In the genomic region with DNA sequence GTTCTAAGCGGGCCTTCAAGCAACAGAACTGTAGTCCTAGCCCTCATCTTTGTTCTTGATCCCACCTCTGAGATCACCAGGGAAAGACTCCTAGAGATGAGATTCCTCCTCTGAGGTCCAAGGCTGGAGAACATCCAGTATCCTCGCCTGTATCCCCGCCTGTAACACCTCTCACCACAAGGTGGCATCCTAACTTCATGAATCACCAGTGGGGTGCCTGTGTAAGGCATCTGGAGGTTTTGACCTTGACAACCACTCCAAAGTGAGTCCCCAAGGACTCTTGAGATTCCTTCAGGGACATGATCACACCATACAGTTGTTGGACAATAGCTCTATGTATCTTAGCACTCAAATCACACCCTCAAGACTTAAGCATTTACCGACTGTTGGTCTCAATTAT, we compare ENCODE assay signal across 8 mouse cellular contexts. TPM values are rescaled to one million over a fixed set of nuclear protein-coding genes. Genes with fewer than 3 reads are reported as not detected.
DNase-seq lines count a peak whose midpoint lies in the region; ATAC-seq and TF ChIP-seq lines count a peak whose summit lies in the region.

No protein-coding gene starts in this region.

- TF ChIP-seq EP300 in liver, postnatal 0 days (IDR thresholded peaks at IDR 0.05; ENCODE audit: low read depth) = no peak

- WGBS in embryonic facial prominence, embryonic 14.5 days = 21% methylated on average over 4 of the region's 4 CpGs
- WGBS in heart, embryonic 15.5 days = 18% methylated on average over 4 of the region's 4 CpGs
- 25% methylated on average over 4 of the region's 4 CpGs for whole genome bisulfite sequencing in liver, postnatal 0 days (ENCODE audit: insufficient replicate concordance)

- peaks cover 27% of the 10 kb centered on the region for H3K36me3 ChIP-seq in G1E (replicated peaks)
- H3K36me3 ChIP-seq in embryonic facial prominence, embryonic 14.5 days (ENCODE audit: control insufficient read depth, insufficient read depth, low read length) = no peaks in the 10 kb centered on the region
- H3K36me3 ChIP-seq in heart, embryonic 15.5 days = no peaks in the 10 kb centered on the region
- H3K36me3 ChIP-seq in liver, postnatal 0 days (replicated peaks; ENCODE audit: insufficient read depth, low read length) = no peaks in the 10 kb centered on the region

- ATAC-seq in G1E (ENCODE audit: extremely low read depth, insufficient number of reproducible peaks, low FRiP score, poor library complexity, severe bottlenecking) = peak; percentile 62
- ATAC-seq in embryonic facial prominence, embryonic 14.5 days (ENCODE audit: low read depth) = 0 out of 2 replicates have a peak, but pooled peaks have one; percentile 78
- ATAC-seq in heart, embryonic 15.5 days (replicated peaks; ENCODE audit: insufficient number of reproducible peaks, insufficient read depth, low FRiP score, low read depth) = peak; percentile 47; the same call in 1 of the 2 replicates
- peak; percentile 72 for ATAC-seq in liver, postnatal 0 days

- H3K9ac ChIP-seq in embryonic facial prominence, embryonic 14.5 days (ENCODE audit: low read depth, low read length) = no peak overlapping the region
- no peak overlapping the region for H3K9ac ChIP-seq in heart, embryonic 15.5 days
- no peak overlapping the region for H3K9ac ChIP-seq in liver, postnatal 0 days (replicated peaks)

- TF ChIP-seq CTCF in G1E (IDR thresholded peaks at IDR 0.05; ENCODE audit: low read depth, low read length) = peak; percentile 50
- TF ChIP-seq CTCF in liver, postnatal 0 days (IDR thresholded peaks at IDR 0.05; ENCODE audit: low read depth) = peak; percentile 93

- peak; percentile 71 for DNase-seq in G1E (ENCODE audit: low spot score)
- peak; percentile 84 for DNase-seq in brain, adult 2 months (ENCODE audit: low read depth, low spot score)
- DNase-seq in embryonic facial prominence, embryonic 14.5 days (ENCODE audit: low spot score) = peak; percentile 76
- DNase-seq in kidney, postnatal 14 days = peak; percentile 76
- DNase-seq in liver, postnatal 0 days = peak; percentile 73
- peak; percentile 16 for DNase-seq in ovary, postnatal 10 days (ENCODE audit: low spot score)
- peak; percentile 70 for DNase-seq in thymus, postnatal 14 days

- H3K4me1 ChIP-seq in G1E (ENCODE audit: insufficient read depth, low read depth, low read length) = peaks cover 3% of the 10 kb centered on the region; the same call in 1 of the 2 replicates
- no peaks in the 10 kb centered on the region for H3K4me1 ChIP-seq in embryonic facial prominence, embryonic 14.5 days (ENCODE audit: control insufficient read depth, insufficient read depth, low read length)
- no peaks in the 10 kb centered on the region for H3K4me1 ChIP-seq in heart, embryonic 15.5 days (replicated peaks)
- no peaks in the 10 kb centered on the region for H3K4me1 ChIP-seq in liver, postnatal 0 days (ENCODE audit: insufficient read depth)

- H3K9me3 ChIP-seq in G1E (replicated peaks) = no peaks in the 10 kb centered on the region
- H3K9me3 ChIP-seq in embryonic facial prominence, embryonic 14.5 days (ENCODE audit: control insufficient read depth, low read length) = no peaks in the 10 kb centered on the region
- no peaks in the 10 kb centered on the region for H3K9me3 ChIP-seq in heart, embryonic 15.5 days (replicated peaks)
- H3K9me3 ChIP-seq in liver, postnatal 0 days (ENCODE audit: low read length) = no peaks in the 10 kb centered on the region

- H3K4me3 ChIP-seq in G1E (ENCODE audit: low read depth, low read length) = no peak overlapping the region
- no peak overlapping the region for H3K4me3 ChIP-seq in embryonic facial prominence, embryonic 14.5 days (ENCODE audit: low read depth, low read length)
- no peak overlapping the region for H3K4me3 ChIP-seq in heart, embryonic 15.5 days
- no peak overlapping the region for H3K4me3 ChIP-seq in liver, postnatal 0 days (ENCODE audit: low read depth, low read length)

- H3K27me3 ChIP-seq in G1E (ENCODE audit: insufficient read depth, low read length) = peaks cover 5% of the 10 kb centered on the region; the same call in 1 of the 2 replicates
- no peaks in the 10 kb centered on the region for H3K27me3 ChIP-seq in embryonic facial prominence, embryonic 14.5 days (replicated peaks; ENCODE audit: control insufficient read depth, insufficient read depth, low read length)
- no peaks in the 10 kb centered on the region for H3K27me3 ChIP-seq in heart, embryonic 15.5 days
- H3K27me3 ChIP-seq in liver, postnatal 0 days (ENCODE audit: insufficient read depth, low read length) = no peaks in the 10 kb centered on the region

- H3K4me2 ChIP-seq in embryonic facial prominence, embryonic 14.5 days (ENCODE audit: low read depth, low read length) = no peak overlapping the region
- no peak overlapping the region for H3K4me2 ChIP-seq in heart, embryonic 15.5 days
- no peak overlapping the region for H3K4me2 ChIP-seq in liver, postnatal 0 days (ENCODE audit: low read depth, low read length)

- no peak overlapping the region for H3K27ac ChIP-seq in embryonic facial prominence, embryonic 14.5 days (replicated peaks; ENCODE audit: low read depth, low read length)
- no peak overlapping the region for H3K27ac ChIP-seq in heart, embryonic 15.5 days
- H3K27ac ChIP-seq in liver, postnatal 0 days (ENCODE audit: low read depth) = no peak overlapping the region

RNA-seq across cellular contexts. Expression of gene Abat, which starts 19.0 kb away (rescaled TPM):
- not detected in 2 replicates for total RNA-seq in G1E (2014; fragmentation: Nextera tagmentation)
- total RNA-seq in G1E (2017) = 0.11 and 0.12 TPM in 2 replicates
- not detected in 2 replicates for polyA plus RNA-seq in G1E (2012)
- polyA plus RNA-seq in embryonic facial prominence, embryonic 14.5 days (2014; fragmentation: Nextera tagmentation; extraction: Ambion mirVana) = 18.0 and 20.6 TPM in 2 replicates
- polyA plus RNA-seq in heart, embryonic 15.5 days (2015; fragmentation: Nextera tagmentation; extraction: Ambion mirVana) = 25.7 and 33.8 TPM in 2 replicates
- 37.8 and 39.1 TPM in 2 replicates for polyA plus RNA-seq in liver, postnatal 0 days (2015; fragmentation: Nextera tagmentation; extraction: Ambion mirVana)

RNA-seq across cellular contexts. Expression of gene Mettl22, which starts 23.7 kb away (rescaled TPM):
- total RNA-seq in G1E (2014; fragmentation: Nextera tagmentation) = 44.5 and 50.3 TPM in 2 replicates
- 10.8 and 17.2 TPM in 2 replicates for total RNA-seq in G1E (2017)
- polyA plus RNA-seq in G1E (2012) = 31.8 and 35.2 TPM in 2 replicates
- polyA plus RNA-seq in embryonic facial prominence, embryonic 14.5 days (2014; fragmentation: Nextera tagmentation; extraction: Ambion mirVana) = 27.2 and 28.6 TPM in 2 replicates
- polyA plus RNA-seq in heart, embryonic 15.5 days (2015; fragmentation: Nextera tagmentation; extraction: Ambion mirVana) = 37.9 TPM in 2 replicates
- polyA plus RNA-seq in liver, postnatal 0 days (2015; fragmentation: Nextera tagmentation; extraction: Ambion mirVana) = 6.6 and 6.7 TPM in 2 replicates

Comparison
In these comparisons a context has a peak if more than half of its experiments do, and no peak if none do; other contexts are left out.
1. DNase-seq: peak in every context shown above with its lines; median percentile 84 in brain, adult 2 months; 76 in embryonic facial prominence, embryonic 14.5 days; 76 in kidney, postnatal 14 days; 73 in liver, postnatal 0 days; 71 in G1E; 70 in thymus, postnatal 14 days; 16 in ovary, postnatal 10 days.
2. RNA of gene Abat, which starts 19.0 kb away (polyA plus RNA-seq): 37.8 to 39.1 TPM in liver, postnatal 0 days, 25.7 to 33.8 TPM in heart, embryonic 15.5 days and 18.0 to 20.6 TPM in embryonic facial prominence, embryonic 14.5 days; not detected in G1E; every median in the first group is over 10 times any median in the second.
3. Peak in every context shown above with its lines, with median percentiles within 50 percentile points of each other: ATAC-seq.